Mouse (Mus musculus): ENCODE results near the gene Pycr1. TPM values are rescaled to one million over a fixed set of nuclear protein-coding genes. Genes with fewer than 3 reads are reported as not detected.

Pycr1 gene
- polyA plus RNA-seq, 1 experiment from 2014 or later, result 34.2 TPM

DNA sequence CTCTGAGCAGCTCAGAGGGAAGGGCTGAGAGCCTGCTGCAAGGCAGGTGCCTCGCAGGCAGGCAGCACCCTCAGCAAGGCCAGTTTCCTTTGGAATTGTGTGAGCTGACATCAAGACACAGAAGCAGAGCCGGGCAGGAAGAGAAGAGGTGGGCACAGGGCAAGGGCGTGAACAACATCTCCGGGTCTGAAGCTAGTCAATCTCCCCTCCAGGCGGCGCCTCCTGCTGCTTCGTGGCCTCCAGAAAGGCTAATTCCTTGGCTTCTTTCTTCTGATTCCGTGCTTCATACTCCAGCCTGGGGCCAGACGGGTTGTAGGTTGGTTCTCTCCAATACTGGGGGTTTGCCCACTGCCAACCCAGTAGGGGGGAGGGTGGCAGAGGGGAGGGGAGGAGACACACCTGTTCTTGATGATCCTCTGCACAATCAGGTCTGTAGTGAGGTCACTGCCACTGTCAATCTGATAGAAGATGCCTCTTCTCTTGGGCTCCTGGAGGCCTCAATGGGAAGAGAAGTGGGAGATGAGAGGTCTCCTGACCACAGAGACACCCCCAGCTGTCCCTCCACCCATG is 33.0 kb downstream of the Pycr1 start:
- Histone ChIP-seq H3K27ac (replicated peaks; ENCODE audit: low read depth, low read length) (no peak overlapping the region), H3K36me3 (ENCODE audit: control insufficient read depth, insufficient read depth, low read length) (peaks cover 10% of the 10 kb centered on the region), H3K9me3 (ENCODE audit: control insufficient read depth, low read length) (no peaks in the 10 kb centered on the region), H3K9ac (ENCODE audit: low read length) (no peak overlapping the region), H3K4me3 (ENCODE audit: low read depth, low read length) (no peak overlapping the region), H3K4me1 (ENCODE audit: control insufficient read depth, insufficient read depth, low read length) (peaks cover 6% of the 10 kb centered on the region; the same call in 1 of the 2 replicates), H3K27me3 (ENCODE audit: control insufficient read depth, insufficient read depth, low read length) (0 out of 2 replicates have a peak, but pooled peaks cover 10% of the 10 kb centered on the region), H3K4me2 (ENCODE audit: low read depth, severe bottlenecking) (no peak overlapping the region)
- no peak for ATAC-seq (ENCODE audit: insufficient number of reproducible peaks, low FRiP score, low TSS enrichment, low read depth)
- DNase-seq (ENCODE audit: low spot score), result no peak
- WGBS, result 84% methylated on average over 9 of the region's 9 CpGs

DNA sequence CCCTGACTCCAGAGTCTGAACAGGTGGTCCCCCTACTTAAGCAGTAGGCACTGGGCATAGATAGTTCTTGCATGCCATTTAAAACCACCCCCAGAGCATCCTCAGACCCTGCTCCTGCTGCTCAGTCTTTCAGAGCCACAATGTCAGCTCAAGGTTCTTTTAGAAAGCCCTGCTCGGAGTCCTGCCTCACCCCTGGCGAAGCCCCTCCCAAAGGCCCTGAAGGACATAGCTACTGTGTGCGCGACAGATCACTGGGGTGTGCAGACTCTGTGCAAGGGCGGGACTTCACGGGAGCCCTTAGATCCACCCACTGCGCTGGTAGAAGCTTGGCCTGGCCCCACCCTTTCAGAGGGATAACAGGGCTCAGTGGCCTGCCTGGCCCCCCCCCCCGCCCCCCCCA is 34.3 kb downstream of the Pycr1 start:
- H3K9me3 ChIP-seq (ENCODE audit: control insufficient read depth, low read length), result no peaks in the 10 kb centered on the region
- 42% methylated on average over 8 of the region's 8 CpGs for WGBS
- peaks cover 6% of the 10 kb centered on the region; the same call in 1 of the 2 replicates for H3K4me1 ChIP-seq (ENCODE audit: control insufficient read depth, insufficient read depth, low read length)
- H3K27me3 ChIP-seq (ENCODE audit: control insufficient read depth, insufficient read depth, low read length), result 0 out of 2 replicates have a peak, but pooled peaks cover 10% of the 10 kb centered on the region
- H3K4me3 ChIP-seq (ENCODE audit: low read depth, low read length), result no peak overlapping the region
- DNase-seq (ENCODE audit: low spot score) (no peak), ATAC-seq (ENCODE audit: insufficient number of reproducible peaks, low FRiP score, low TSS enrichment, low read depth) (no peak)
- peaks cover 10% of the 10 kb centered on the region for H3K36me3 ChIP-seq (ENCODE audit: control insufficient read depth, insufficient read depth, low read length)
- no peak overlapping the region; the same call in 1 of the 2 replicates for H3K9ac ChIP-seq (ENCODE audit: low read length)
- H3K4me2 ChIP-seq (ENCODE audit: low read depth, severe bottlenecking), result no peak overlapping the region
- H3K27ac ChIP-seq (replicated peaks; ENCODE audit: low read depth, low read length), result no peak overlapping the region

DNA sequence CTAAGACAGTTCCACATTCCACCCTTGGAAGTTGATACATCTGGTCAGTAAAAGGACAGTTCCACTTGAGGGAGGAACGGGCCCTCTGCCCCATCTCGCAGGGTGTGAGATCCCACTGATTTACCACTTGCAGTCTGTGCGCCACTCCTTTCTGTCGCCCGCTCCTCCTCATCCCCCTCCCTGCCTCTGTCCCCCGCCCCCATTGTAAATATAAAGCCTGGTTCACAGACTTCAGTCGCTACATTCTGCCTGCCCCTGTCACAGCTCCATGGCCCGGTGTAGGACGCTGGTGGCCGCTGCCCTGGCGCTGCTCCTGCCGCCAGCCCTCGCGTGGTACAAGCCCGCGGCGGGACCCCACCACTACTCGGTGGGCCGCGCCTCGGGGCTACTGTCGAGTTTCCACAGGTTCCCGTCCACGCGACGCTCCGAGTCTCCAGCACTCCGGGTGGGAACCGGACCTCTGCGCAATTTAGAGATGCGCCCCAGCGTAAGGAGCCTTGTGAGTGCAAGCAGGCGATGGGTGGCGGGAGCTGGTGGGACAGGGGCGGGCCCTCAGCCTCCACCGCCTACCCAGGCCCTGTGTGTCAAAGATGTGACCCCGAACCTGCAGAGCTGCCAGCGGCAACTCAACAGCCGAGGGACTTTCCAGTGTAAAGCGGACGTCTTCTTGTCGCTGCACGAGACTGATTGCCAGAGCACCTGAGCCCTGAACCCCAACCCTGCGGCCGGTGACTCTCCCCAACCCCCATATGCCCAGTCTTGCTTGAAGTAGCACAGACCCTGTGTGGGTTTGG is 35.1 kb downstream of the Pycr1 start, which contains the start of gene Npb:
TSS of gene Npb (plus strand) at position 237 of the 794 bp plus-strand sequence.
- Histone ChIP-seq H3K9me3 (ENCODE audit: control insufficient read depth, low read length) (no peaks in the 10 kb centered on the region), H3K27ac (replicated peaks; ENCODE audit: low read depth, low read length) (no peak within 1 kb of the TSS), H3K9ac (ENCODE audit: low read length) (peak within 1 kb of the TSS; percentile 52), H3K4me2 (ENCODE audit: low read depth, severe bottlenecking) (peak within 1 kb of the TSS; percentile 56), H3K27me3 (ENCODE audit: control insufficient read depth, insufficient read depth, low read length) (0 out of 2 replicates have a peak, but pooled peaks cover 10% of the 10 kb centered on the region), H3K4me3 (ENCODE audit: low read depth, low read length) (peak within 1 kb of the TSS; percentile 22), H3K36me3 (ENCODE audit: control insufficient read depth, insufficient read depth, low read length) (peaks cover 10% of the 10 kb centered on the region), H3K4me1 (ENCODE audit: control insufficient read depth, insufficient read depth, low read length) (peaks cover 6% of the 10 kb centered on the region; the same call in 1 of the 2 replicates)
- WGBS, result 4% methylated on average over 45 of the region's 45 CpGs
- DNase-seq (ENCODE audit: low spot score), result no peak
- ATAC-seq (ENCODE audit: insufficient number of reproducible peaks, low FRiP score, low TSS enrichment, low read depth), result peak; percentile 22; the same call in 1 of the 2 replicates

DNA sequence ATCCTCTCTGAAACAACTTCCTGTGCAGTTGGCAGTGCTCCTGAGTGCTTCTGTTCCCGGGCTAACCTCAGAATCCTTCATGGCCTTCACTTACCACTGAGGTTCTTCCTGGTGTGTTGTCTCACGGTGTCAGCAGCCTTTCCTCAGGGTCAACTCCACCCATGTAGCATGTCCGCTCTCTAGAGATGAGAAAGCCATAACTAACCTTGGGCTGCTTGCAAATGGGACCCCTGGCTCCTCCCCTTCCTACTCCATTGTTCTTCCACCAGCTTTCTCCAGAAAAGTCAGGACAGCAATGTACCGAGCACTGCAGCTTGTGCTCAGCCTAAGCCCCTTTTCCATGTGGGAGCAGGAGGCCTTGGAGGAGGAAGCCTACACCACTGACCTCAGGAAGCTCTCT is 36.8 kb downstream of the Pycr1 start:
- WGBS, result 79% methylated on average over 4 of the region's 4 CpGs
- Histone ChIP-seq H3K9ac (ENCODE audit: low read length) (no peak overlapping the region), H3K4me1 (ENCODE audit: control insufficient read depth, insufficient read depth, low read length) (peaks cover 6% of the 10 kb centered on the region; the same call in 1 of the 2 replicates), H3K4me2 (ENCODE audit: low read depth, severe bottlenecking) (no peak overlapping the region), H3K36me3 (ENCODE audit: control insufficient read depth, insufficient read depth, low read length) (peaks cover 12% of the 10 kb centered on the region), H3K27ac (replicated peaks; ENCODE audit: low read depth, low read length) (no peak overlapping the region), H3K9me3 (ENCODE audit: control insufficient read depth, low read length) (no peaks in the 10 kb centered on the region), H3K27me3 (ENCODE audit: control insufficient read depth, insufficient read depth, low read length) (0 out of 2 replicates have a peak, but pooled peaks cover 10% of the 10 kb centered on the region), H3K4me3 (ENCODE audit: low read depth, low read length) (no peak overlapping the region)
- no peak for DNase-seq (ENCODE audit: low spot score)
- ATAC-seq (ENCODE audit: insufficient number of reproducible peaks, low FRiP score, low TSS enrichment, low read depth), result no peak

DNA sequence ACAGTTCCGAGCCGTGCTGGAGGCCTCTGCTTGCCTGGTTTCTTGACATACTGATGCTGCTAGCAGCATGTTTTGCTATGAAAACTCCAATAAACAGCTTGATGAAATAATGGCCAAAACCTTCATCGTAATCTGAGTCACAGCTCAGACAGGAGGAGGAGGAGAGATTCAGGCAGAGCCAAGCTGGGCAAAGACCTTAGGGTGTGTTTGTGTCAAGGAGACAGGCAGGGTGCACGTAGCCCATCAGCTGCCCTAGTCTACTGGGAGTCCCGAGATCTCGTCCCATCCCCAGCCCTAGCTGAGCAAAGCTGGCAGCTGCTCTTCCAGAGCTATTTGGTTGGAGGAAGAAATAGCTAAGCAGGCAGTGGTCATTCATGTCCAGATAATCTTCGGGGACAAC is 37.9 kb downstream of the Pycr1 start:
- Histone ChIP-seq H3K4me3 (ENCODE audit: low read depth, low read length) (no peak overlapping the region), H3K36me3 (ENCODE audit: control insufficient read depth, insufficient read depth, low read length) (peaks cover 12% of the 10 kb centered on the region), H3K27me3 (ENCODE audit: control insufficient read depth, insufficient read depth, low read length) (0 out of 2 replicates have a peak, but pooled peaks cover 10% of the 10 kb centered on the region), H3K9me3 (ENCODE audit: control insufficient read depth, low read length) (no peaks in the 10 kb centered on the region), H3K4me1 (ENCODE audit: control insufficient read depth, insufficient read depth, low read length) (peaks cover 6% of the 10 kb centered on the region; the same call in 1 of the 2 replicates), H3K9ac (ENCODE audit: low read length) (no peak overlapping the region), H3K27ac (replicated peaks; ENCODE audit: low read depth, low read length) (no peak overlapping the region), H3K4me2 (ENCODE audit: low read depth, severe bottlenecking) (no peak overlapping the region)
- DNase-seq (ENCODE audit: low spot score), result no peak
- 91% methylated on average over 7 of the region's 7 CpGs for WGBS
- ATAC-seq (ENCODE audit: insufficient number of reproducible peaks, low FRiP score, low TSS enrichment, low read depth), result no peak

DNA sequence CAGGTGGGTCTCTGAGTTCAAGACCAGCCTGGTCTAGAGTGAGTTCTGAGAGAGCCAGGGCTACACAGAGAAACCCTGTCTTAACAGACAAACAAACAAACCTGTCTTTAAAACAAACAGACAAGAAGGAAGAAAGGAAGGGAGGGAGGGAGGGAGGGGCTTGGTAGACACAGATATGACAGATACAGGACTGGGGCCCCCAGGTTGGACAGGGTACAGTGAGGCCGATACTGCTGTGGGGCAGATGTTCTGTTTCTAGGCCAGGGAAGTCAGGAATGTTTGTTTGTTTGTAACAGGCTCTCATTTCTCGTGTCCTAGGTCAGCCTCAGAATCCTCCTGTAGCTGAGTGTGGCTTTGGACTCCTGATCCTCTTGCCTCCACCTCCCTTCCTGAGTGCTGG is 40.0 kb downstream of the Pycr1 start:
- Histone ChIP-seq H3K27ac (replicated peaks; ENCODE audit: low read depth, low read length) (no peak overlapping the region), H3K4me1 (ENCODE audit: control insufficient read depth, insufficient read depth, low read length) (peaks cover 6% of the 10 kb centered on the region), H3K9ac (ENCODE audit: low read length) (no peak overlapping the region), H3K27me3 (ENCODE audit: control insufficient read depth, insufficient read depth, low read length) (0 out of 2 replicates have a peak, but pooled peaks cover 4% of the 10 kb centered on the region), H3K9me3 (ENCODE audit: control insufficient read depth, low read length) (no peaks in the 10 kb centered on the region), H3K36me3 (ENCODE audit: control insufficient read depth, insufficient read depth, low read length) (peaks cover 12% of the 10 kb centered on the region), H3K4me2 (ENCODE audit: low read depth, severe bottlenecking) (no peak overlapping the region), H3K4me3 (ENCODE audit: low read depth, low read length) (no peak overlapping the region)
- no peak for ATAC-seq (ENCODE audit: insufficient number of reproducible peaks, low FRiP score, low TSS enrichment, low read depth)
- 91% methylated on average over 2 of the region's 2 CpGs for WGBS
- DNase-seq (ENCODE audit: low spot score), result no peak

DNA sequence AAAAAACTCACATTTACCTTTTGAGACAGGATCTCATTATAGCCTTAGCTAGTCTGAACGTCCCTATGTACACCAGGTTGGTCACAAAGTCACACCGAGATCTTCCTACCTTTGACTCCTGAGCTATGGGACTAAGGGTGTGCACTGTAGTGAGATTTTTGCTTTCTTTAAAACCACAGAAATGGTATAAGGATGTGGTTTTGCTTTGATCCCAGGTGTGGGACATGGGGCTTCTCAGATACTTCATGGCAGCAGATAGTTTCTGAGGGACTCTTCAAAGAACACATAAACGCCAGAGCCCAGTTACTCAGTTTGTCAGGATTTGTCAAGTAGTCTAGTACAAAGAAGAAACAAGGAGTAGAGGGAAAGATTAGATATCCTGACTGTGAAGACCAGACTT is 42.9 kb downstream of the Pycr1 start:
- Histone ChIP-seq H3K4me3 (ENCODE audit: low read depth, low read length) (no peak overlapping the region), H3K27me3 (ENCODE audit: control insufficient read depth, insufficient read depth, low read length) (no peaks in the 10 kb centered on the region), H3K4me2 (ENCODE audit: low read depth, severe bottlenecking) (no peak overlapping the region), H3K36me3 (ENCODE audit: control insufficient read depth, insufficient read depth, low read length) (peaks cover 14% of the 10 kb centered on the region), H3K27ac (replicated peaks; ENCODE audit: low read depth, low read length) (no peak overlapping the region), H3K4me1 (ENCODE audit: control insufficient read depth, insufficient read depth, low read length) (peaks cover 14% of the 10 kb centered on the region), H3K9ac (ENCODE audit: low read length) (no peak overlapping the region), H3K9me3 (ENCODE audit: control insufficient read depth, low read length) (no peaks in the 10 kb centered on the region)
- DNase-seq (ENCODE audit: low spot score), result no peak
- WGBS, result 90% methylated on average over 3 of the region's 3 CpGs
- ATAC-seq (ENCODE audit: insufficient number of reproducible peaks, low FRiP score, low TSS enrichment, low read depth), result no peak

DNA sequence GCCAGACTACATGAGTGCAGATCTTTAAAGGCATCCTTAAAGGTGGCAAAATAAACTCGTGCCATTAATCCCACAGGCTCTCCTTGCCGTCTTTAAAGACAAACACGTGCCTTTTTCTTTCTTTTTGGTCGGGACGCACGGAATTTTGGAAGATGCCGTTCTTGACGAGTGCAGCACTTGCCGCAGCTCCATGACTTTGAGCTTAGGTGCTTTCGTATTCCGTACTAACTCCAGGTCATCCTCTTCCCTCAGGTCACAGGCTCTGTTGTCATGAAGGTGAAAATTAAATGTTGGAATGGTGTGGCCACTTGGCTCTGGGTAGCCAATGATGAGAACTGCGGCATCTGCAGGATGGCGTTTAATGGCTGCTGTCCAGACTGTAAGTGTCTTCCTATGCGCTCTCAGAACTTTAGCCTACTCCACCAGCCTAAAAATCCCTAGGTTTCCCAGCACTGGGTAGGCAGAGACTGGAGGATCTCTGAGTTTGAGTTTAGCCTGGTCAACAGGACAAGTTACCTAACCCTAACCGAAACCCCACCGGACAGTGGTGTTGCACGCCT is 44.5 kb downstream of the Pycr1 start:
- WGBS, result 48% methylated on average over 17 of the region's 17 CpGs
- ATAC-seq (ENCODE audit: insufficient number of reproducible peaks, low FRiP score, low TSS enrichment, low read depth), result no peak
- peak overlapping the region; percentile 96 for H3K4me3 ChIP-seq (ENCODE audit: low read depth, low read length)

More for the DNA sequence above, 44.5 kb downstream of the Pycr1 start:
- peaks cover 22% of the 10 kb centered on the region for H3K36me3 ChIP-seq (ENCODE audit: control insufficient read depth, insufficient read depth, low read length)
- no peaks in the 10 kb centered on the region for H3K27me3 ChIP-seq (ENCODE audit: control insufficient read depth, insufficient read depth, low read length)
- no peak for DNase-seq (ENCODE audit: low spot score)
- peak overlapping the region; percentile 100 for H3K9ac ChIP-seq (ENCODE audit: low read length)
- H3K4me2 ChIP-seq (ENCODE audit: low read depth, severe bottlenecking), result peak overlapping the region; percentile 95
- H3K4me1 ChIP-seq (ENCODE audit: control insufficient read depth, insufficient read depth, low read length), result peaks cover 14% of the 10 kb centered on the region
- H3K9me3 ChIP-seq (ENCODE audit: control insufficient read depth, low read length), result no peaks in the 10 kb centered on the region
- no peak overlapping the region for H3K27ac ChIP-seq (replicated peaks; ENCODE audit: low read depth, low read length)
